Mouse (Mus musculus): ENCODE data around the gene Lsm2. TPM values are rescaled to one million over a fixed set of nuclear protein-coding genes. Genes with fewer than 3 reads are reported as not detected.
"Not testable (repeated sequence)": the region's sequence is repeated elsewhere in the genome, so short reads cannot be mapped to it uniquely, and the experiment has no call there.

Gene Lsm2
- total and polyA plus RNA-seq, 2 experiments from 2014 or later: 23.1 to 64.2 TPM

DNA sequence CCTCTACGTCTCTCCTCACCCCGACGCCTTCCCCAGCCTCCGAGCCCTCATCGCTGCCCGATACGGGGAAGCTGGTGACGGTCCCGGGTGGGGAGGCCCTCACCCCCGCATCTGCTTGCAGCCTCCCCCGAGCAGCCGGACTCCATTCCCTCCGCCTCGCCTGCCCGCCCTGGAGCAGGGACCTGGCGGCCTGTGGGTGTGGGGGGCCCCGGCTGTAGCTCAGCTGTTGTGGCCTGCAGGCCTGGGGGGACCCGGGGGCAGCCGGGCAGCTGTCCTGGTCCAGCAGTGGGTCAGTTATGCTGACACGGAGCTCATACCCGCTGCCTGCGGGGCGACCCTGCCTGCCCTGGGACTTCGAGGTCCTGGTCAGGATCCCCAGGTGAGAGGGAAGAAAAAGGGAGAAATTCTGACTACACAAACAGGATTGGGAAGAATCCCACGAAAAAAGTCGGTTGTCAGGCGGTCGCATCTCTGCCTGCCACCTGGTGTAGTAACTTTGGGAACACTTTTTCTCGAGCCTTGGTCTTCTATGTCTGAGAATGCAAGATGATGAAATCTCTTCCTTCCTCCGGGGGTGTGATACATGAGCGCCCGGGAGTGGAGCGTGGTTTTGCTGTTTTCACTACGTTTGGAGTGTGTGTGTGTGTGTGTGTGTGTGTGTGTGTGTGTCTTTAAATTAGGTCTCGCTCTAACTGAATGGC, 19.9 kb downstream of the Lsm2 start:
- Histone ChIP-seq H3K4me2 (ENCODE audit: low read depth, low read length) (peak overlapping the region; percentile 98), H3K4me1 (ENCODE audit: control insufficient read depth, insufficient read depth) (peaks cover 29% of the 10 kb centered on the region), H3K36me3 (replicated peaks; ENCODE audit: control insufficient read depth, insufficient read depth, low read length) (peaks cover 36% of the 10 kb centered on the region), H3K9me3 (replicated peaks; ENCODE audit: control insufficient read depth, low read length) (no peaks in the 10 kb centered on the region), H3K27ac (ENCODE audit: low read depth) (peak overlapping the region; percentile 99), H3K9ac (replicated peaks; ENCODE audit: low read depth, low read length) (peak overlapping the region; percentile 88), H3K27me3 (ENCODE audit: control insufficient read depth, insufficient read depth, low read length) (no peaks in the 10 kb centered on the region), H3K4me3 (ENCODE audit: low read depth, low read length) (peak overlapping the region; percentile 97)
- no peak for ATAC-seq (ENCODE audit: insufficient read depth, low read depth)
- WGBS: 1% methylated on average over 35 of the region's 35 CpGs
- TF ChIP-seq EP300 (IDR thresholded peaks at IDR 0.05; ENCODE audit: low read depth) (no peak), CTCF (IDR thresholded peaks at IDR 0.05; ENCODE audit: low read depth) (no peak)
- DNase-seq (ENCODE audit: low spot score): peak; percentile 24

DNA sequence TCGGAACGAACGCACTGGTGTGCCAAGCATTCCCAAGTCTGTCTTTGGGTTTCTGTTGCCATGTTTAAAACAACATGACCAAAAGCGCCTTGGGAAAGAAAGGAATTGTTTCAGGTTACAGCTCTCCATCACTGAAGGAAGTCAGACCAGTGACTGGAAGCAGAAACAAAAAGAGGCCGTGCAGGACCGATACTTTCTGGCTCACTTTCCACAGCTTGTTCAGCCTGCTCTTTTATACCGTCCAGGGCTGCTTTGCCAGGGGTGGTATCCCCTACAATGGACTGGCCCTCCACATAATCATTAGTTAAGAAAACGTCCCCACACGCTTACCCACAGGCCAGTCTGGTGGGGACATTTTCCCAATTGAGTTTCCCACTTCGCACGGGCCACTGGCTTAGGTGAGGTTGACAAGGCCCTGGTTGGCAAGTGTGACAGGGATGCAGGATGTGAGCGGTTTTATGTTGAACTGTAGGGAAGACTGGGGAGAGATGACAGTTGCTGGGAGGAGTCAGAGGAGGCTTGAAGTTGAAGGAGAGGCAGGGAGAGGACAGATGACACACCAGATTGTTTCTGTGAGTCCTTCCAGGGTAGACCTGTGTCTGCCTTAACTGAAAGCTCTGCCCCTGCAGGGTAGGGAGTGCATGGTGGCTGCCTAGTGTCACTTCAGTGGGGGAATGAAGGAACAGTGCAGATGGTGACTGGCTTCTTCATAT, 20.6 kb downstream of the Lsm2 start:
- peak overlapping the region; percentile 98 for H3K4me2 ChIP-seq (ENCODE audit: low read depth, low read length)
- H3K9me3 ChIP-seq (replicated peaks; ENCODE audit: control insufficient read depth, low read length): no peaks in the 10 kb centered on the region
- DNase-seq (ENCODE audit: low spot score): peak; percentile 36
- 9% methylated on average over 12 of the region's 12 CpGs for WGBS
- H3K27me3 ChIP-seq (ENCODE audit: control insufficient read depth, insufficient read depth, low read length): no peaks in the 10 kb centered on the region
- H3K27ac ChIP-seq (ENCODE audit: low read depth): peak overlapping the region; percentile 99
- H3K4me3 ChIP-seq (ENCODE audit: low read depth, low read length): peak overlapping the region; percentile 97
- no peak for ATAC-seq (ENCODE audit: insufficient read depth, low read depth)
- TF ChIP-seq EP300 (IDR thresholded peaks at IDR 0.05; ENCODE audit: low read depth) (no peak), CTCF (IDR thresholded peaks at IDR 0.05; ENCODE audit: low read depth) (no peak)
- H3K9ac ChIP-seq (replicated peaks; ENCODE audit: low read depth, low read length): peak overlapping the region; percentile 88
- H3K36me3 ChIP-seq (replicated peaks; ENCODE audit: control insufficient read depth, insufficient read depth, low read length): peaks cover 36% of the 10 kb centered on the region
- H3K4me1 ChIP-seq (ENCODE audit: control insufficient read depth, insufficient read depth): peaks cover 29% of the 10 kb centered on the region

DNA sequence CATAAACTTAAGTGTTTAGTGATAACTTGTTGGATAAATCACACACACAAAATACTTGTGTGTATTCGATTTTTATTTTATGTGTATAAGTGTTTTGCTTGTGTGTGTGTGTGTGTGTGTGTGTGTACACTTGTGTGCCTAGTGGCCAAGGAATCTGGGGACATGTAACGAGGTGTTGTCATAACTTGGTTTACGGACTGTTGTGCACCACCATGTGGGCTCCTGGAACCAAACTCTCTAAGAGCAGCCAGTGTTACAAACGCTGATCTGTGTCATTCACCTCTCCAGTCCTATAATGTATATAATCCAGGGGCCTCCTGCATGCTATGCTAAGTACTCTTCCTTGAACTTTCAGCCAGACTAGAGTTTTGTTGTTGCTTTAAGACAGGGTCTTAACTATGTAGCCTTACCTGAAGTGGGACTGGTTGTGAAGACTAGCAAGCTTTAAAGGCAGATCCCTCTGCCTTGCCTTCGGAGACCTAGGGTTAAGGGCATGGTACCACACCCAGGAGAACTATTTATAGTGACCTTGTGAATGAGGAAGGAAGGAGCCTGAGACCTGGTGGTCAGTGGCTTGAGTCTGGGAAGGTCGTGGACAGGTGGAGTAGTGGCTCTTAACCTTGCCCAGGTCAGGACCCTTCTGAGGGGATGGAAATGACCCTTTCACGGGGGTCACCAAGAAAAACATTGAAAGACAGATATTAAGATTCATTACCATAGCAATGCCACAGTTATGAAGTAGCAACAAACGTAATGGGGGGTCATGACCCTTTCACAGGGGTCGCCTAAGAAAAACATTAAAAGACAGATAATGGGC, 21.6 kb downstream of the Lsm2 start:
- Histone ChIP-seq H3K27ac (ENCODE audit: low read depth) (no peak overlapping the region), H3K4me2 (ENCODE audit: low read depth, low read length) (peak overlapping the region; percentile 98), H3K4me1 (ENCODE audit: control insufficient read depth, insufficient read depth) (peaks cover 29% of the 10 kb centered on the region), H3K9ac (replicated peaks; ENCODE audit: low read depth, low read length) (no peak overlapping the region), H3K9me3 (replicated peaks; ENCODE audit: control insufficient read depth, low read length) (no peaks in the 10 kb centered on the region), H3K27me3 (ENCODE audit: control insufficient read depth, insufficient read depth, low read length) (no peaks in the 10 kb centered on the region), H3K36me3 (replicated peaks; ENCODE audit: control insufficient read depth, insufficient read depth, low read length) (peaks cover 35% of the 10 kb centered on the region), H3K4me3 (ENCODE audit: low read depth, low read length) (no peak overlapping the region)
- WGBS: 60% methylated on average over 9 of the region's 9 CpGs
- ATAC-seq (ENCODE audit: insufficient read depth, low read depth) (no peak), DNase-seq (ENCODE audit: low spot score) (no peak)
- TF ChIP-seq CTCF (IDR thresholded peaks at IDR 0.05; ENCODE audit: low read depth) (no peak), EP300 (IDR thresholded peaks at IDR 0.05; ENCODE audit: low read depth) (no peak)

DNA sequence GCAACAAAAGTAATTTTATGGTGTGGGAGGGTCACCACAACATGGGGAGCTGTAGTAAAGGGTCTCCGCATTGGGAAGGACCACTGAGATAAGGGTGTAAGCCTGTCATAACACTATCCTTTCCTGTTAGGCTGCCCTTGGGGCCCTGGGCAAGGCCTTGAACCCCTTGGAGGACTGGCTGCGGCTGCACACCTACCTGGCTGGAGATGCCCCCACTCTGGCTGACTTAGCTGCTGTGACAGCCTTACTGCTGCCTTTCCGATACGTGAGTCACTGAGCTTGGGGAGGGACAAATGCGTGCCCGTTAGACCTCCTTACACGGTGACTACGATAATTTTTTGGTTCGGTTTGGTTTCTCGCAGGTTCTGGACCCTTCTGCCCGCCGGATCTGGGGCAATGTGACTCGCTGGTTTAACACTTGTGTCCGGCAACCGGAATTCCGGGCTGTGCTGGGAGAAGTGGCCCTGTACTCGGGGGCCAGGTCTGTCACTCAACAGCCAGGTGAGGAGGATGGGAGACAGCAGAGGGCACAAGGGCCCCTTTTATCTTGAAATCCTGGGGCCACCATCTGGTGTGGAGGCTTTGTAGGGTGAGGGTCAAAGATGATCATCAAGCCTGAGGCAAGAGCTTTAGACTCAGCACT, 22.5 kb downstream of the Lsm2 start:
- H3K4me2 ChIP-seq (ENCODE audit: low read depth, low read length): no peak overlapping the region
- H3K36me3 ChIP-seq (replicated peaks; ENCODE audit: control insufficient read depth, insufficient read depth, low read length): peaks cover 31% of the 10 kb centered on the region
- H3K4me3 ChIP-seq (ENCODE audit: low read depth, low read length): no peak overlapping the region
- ATAC-seq (ENCODE audit: insufficient read depth, low read depth) (no peak), DNase-seq (ENCODE audit: low spot score) (no peak)
- H3K9me3 ChIP-seq (replicated peaks; ENCODE audit: control insufficient read depth, low read length): no peaks in the 10 kb centered on the region
- no peaks in the 10 kb centered on the region for H3K27me3 ChIP-seq (ENCODE audit: control insufficient read depth, insufficient read depth, low read length)
- 91% methylated on average over 17 of the region's 17 CpGs for WGBS
- no peak overlapping the region for H3K9ac ChIP-seq (replicated peaks; ENCODE audit: low read depth, low read length)
- no peak for TF ChIP-seq CTCF (IDR thresholded peaks at IDR 0.05; ENCODE audit: low read depth)
- TF ChIP-seq EP300 (IDR thresholded peaks at IDR 0.05; ENCODE audit: low read depth): no peak
- peaks cover 21% of the 10 kb centered on the region for H3K4me1 ChIP-seq (ENCODE audit: control insufficient read depth, insufficient read depth)
- no peak overlapping the region for H3K27ac ChIP-seq (ENCODE audit: low read depth)

DNA sequence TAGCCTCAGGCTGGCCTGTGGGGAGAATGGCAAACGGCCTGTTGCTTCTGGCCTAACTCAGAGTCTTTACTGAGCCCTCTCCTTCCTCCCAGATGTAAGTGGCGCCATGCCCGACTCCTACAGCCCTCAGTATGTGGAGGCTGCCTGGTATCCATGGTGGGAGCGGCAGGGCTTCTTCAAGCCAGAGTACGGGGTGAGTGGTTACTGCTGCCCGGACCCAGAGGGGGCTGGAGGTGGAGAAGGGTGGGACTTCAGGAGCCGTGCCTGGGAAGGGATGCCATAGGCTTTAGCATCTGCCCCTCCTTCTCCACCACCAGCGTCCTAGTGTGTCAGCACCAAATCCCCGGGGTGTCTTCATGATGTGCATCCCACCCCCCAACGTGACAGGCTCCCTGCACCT, 23.5 kb downstream of the Lsm2 start:
- no peak overlapping the region for H3K27ac ChIP-seq (ENCODE audit: low read depth)
- H3K4me3 ChIP-seq (ENCODE audit: low read depth, low read length): no peak overlapping the region
- H3K27me3 ChIP-seq (ENCODE audit: control insufficient read depth, insufficient read depth, low read length): no peaks in the 10 kb centered on the region
- ATAC-seq (ENCODE audit: insufficient read depth, low read depth) (no peak), DNase-seq (ENCODE audit: low spot score) (no peak)
- WGBS: 86% methylated on average over 10 of the region's 10 CpGs
- H3K9me3 ChIP-seq (replicated peaks; ENCODE audit: control insufficient read depth, low read length): no peaks in the 10 kb centered on the region
- H3K4me1 ChIP-seq (ENCODE audit: control insufficient read depth, insufficient read depth): peaks cover 12% of the 10 kb centered on the region
- H3K4me2 ChIP-seq (ENCODE audit: low read depth, low read length): no peak overlapping the region
- peaks cover 38% of the 10 kb centered on the region for H3K36me3 ChIP-seq (replicated peaks; ENCODE audit: control insufficient read depth, insufficient read depth, low read length)
- no peak overlapping the region for H3K9ac ChIP-seq (replicated peaks; ENCODE audit: low read depth, low read length)
- TF ChIP-seq CTCF (IDR thresholded peaks at IDR 0.05; ENCODE audit: low read depth) (no peak), EP300 (IDR thresholded peaks at IDR 0.05; ENCODE audit: low read depth) (no peak)

DNA sequence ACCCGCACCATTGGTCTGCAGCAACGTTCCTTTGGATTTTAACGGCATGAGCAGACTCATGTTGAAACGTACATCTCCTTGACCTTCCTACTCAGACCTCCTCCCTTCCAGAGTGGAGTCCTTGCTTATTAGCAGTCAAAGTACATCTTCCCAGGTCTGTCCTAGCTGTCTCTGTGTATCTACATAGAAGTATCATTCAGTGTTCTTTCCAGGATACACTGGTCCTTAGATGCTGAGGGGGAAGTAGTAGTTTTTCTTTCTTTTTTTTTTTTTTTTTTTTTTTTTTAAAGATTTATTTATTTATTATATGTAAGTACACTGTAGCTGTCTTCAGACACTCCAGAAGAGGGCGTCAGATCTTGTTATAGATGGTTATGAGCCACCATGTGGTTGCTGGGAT, 24.2 kb downstream of the Lsm2 start:
- not testable (repeated sequence) for H3K9me3 ChIP-seq (replicated peaks; ENCODE audit: control insufficient read depth, low read length); DNase-seq (ENCODE audit: low spot score); H3K4me2 ChIP-seq (ENCODE audit: low read depth, low read length); H3K9ac ChIP-seq (replicated peaks; ENCODE audit: low read depth, low read length); H3K4me3 ChIP-seq (ENCODE audit: low read depth, low read length); H3K27ac ChIP-seq (ENCODE audit: low read depth); H3K27me3 ChIP-seq (ENCODE audit: control insufficient read depth, insufficient read depth, low read length); ATAC-seq (ENCODE audit: insufficient read depth, low read depth)
- WGBS: 94% methylated on average over 4 of the region's 5 CpGs
- Histone ChIP-seq H3K4me1 (ENCODE audit: control insufficient read depth, insufficient read depth) (peaks cover 12% of the 10 kb centered on the region), H3K36me3 (replicated peaks; ENCODE audit: control insufficient read depth, insufficient read depth, low read length) (peaks cover 45% of the 10 kb centered on the region)
